Mouse (Mus musculus) liver, embryonic 13.5 days (tissue): Measurements from ENCODE around the gene Tfap2a. TPM values are rescaled to one million over a fixed set of nuclear protein-coding genes. Genes with fewer than 3 reads are reported as not detected.

Experiments used
- ATAC-seq: fragments of 200-750 bp; cut with Nextera tagmentation; 2 replicates; pipeline ENCODE4 v1.8.0; 2017; ENCODE audit warnings: low read depth, mild to moderate bottlenecking, moderate number of reproducible peaks, moderate library complexity
- DNase-seq: peaks from one replicate; pipeline ENCODE4 v3.0.0; 2022
- H3K27ac ChIP-seq: fragments of 300-500 bp; sonication (generic); 2 replicates; pipeline ENCODE4 v1.5.1; 2015; ENCODE audit warnings: moderate library complexity, mild to moderate bottlenecking, inconsistent platforms
- H3K27me3 ChIP-seq: fragments of 300-500 bp; sonication (generic); 2 replicates; pipeline ENCODE4 v1.6.1; 2015; ENCODE audit warnings: mild to moderate bottlenecking, inconsistent platforms
- H3K36me3 ChIP-seq: fragments of 300-500 bp; sonication (generic); 2 replicates; pipeline ENCODE4 v1.6.1; 2015; ENCODE audit warnings: mild to moderate bottlenecking, inconsistent platforms
- H3K4me1 ChIP-seq: fragments of 300-500 bp; sonication (generic); replicated peaks from 2 replicates; pipeline ENCODE4 v1.6.1; 2015; ENCODE audit warnings: inconsistent platforms
- H3K4me2 ChIP-seq: fragments of 300-500 bp; sonication (generic); 2 replicates; pipeline ENCODE4 v1.6.1; 2015; ENCODE audit warnings: inconsistent platforms, mild to moderate bottlenecking, moderate library complexity
- H3K4me3 ChIP-seq: fragments of 300-500 bp; sonication (generic); replicated peaks from 2 replicates; pipeline ENCODE4 v1.5.1; 2015; ENCODE audit warnings: mild to moderate bottlenecking, inconsistent platforms
- H3K9ac ChIP-seq: fragments of 300-500 bp; sonication (generic); 2 replicates; pipeline ENCODE4 v1.6.1; 2015; ENCODE audit warnings: mild to moderate bottlenecking, inconsistent platforms
- H3K9me3 ChIP-seq: fragments of 300-500 bp; sonication (generic); replicated peaks from 2 replicates; pipeline ENCODE4 v1.6.1; 2016; ENCODE audit warnings: inconsistent platforms
- WGBS: fragments of 180-500 bp; shearing (Covaris S2); methylation state at CpG from one replicate; pipeline ENCODE4 v1.1.7; 2015; ENCODE audit not compliant: insufficient replicate concordance; 5-methylcytosine and 5-hydroxymethylcytosine counted together
- polyA plus RNA-seq: library from polyadenylated mRNA; unstranded; fragments of >200 nt; fragmentation: Nextera tagmentation; extraction: Ambion mirVana; gene quantifications from 2 replicates; pipeline ENCODE4 v1.2.1, GENCODE M21; 2015

The Tfap2a gene
- polyA plus RNA-seq, 1 experiment from 2014 or later: not detected

DNA sequence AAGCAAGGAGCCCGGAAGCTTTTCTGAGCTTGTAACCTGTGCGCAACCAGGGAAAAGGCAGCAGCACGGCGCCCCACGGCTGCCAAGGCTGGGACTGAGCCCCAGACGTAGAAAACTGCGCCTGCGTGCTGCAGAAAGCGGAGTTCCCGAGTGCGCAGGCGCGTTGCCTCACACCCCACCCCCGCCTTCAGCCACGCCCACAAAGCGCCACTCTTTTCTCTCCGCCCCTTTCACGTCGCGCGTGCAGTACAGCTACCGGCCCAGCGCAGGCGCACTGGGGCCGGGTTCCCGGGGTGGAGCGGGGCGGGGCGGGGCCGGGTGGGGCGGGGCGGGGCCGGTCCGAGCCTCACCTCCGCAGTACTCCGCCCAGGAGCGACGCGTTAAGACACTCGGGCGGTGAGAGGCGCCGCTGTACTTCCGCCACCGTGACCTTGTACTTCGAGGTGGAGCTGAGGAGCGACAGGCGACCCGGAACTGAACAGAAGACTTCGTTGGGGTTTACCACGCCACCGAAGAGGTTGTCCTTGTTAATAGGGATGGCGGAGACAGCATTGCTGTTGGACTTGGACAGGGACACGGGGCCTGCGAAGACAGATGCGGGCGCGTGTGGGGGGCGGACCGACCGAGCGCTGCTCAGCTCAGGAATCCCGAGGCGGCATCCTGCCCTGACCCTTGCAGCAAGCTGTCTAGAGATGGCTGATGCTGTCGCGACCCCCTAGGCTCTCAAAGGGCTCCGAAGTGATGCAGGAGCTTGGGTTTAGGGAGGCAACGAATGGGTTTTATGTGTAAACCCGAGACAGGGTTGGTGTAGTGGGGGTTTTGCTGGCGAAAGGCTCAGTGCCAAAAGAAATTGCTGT is 15.2 kb downstream of the Tfap2a start:
- no peak overlapping the region for H3K27ac ChIP-seq
- no peaks in the 10 kb centered on the region for H3K36me3 ChIP-seq
- DNase-seq (peak; percentile 79), ATAC-seq (peak; percentile 97)
- no peak overlapping the region for H3K9ac ChIP-seq
- H3K4me3 ChIP-seq: peak overlapping the region; percentile 54
- H3K27me3 ChIP-seq: peaks cover 90% of the 10 kb centered on the region
- H3K4me1 ChIP-seq: peaks cover 14% of the 10 kb centered on the region
- WGBS: 1% methylated on average over 68 of the region's 70 CpGs
- peak overlapping the region; percentile 73 for H3K4me2 ChIP-seq
- no peaks in the 10 kb centered on the region for H3K9me3 ChIP-seq

- ATAC-seq (no peak), DNase-seq (no peak)
- WGBS: 16% methylated on average over 9 of the region's 9 CpGs
Observed at GRCm38 (mm10) chr13:40719741-40720082, 18.5 kb downstream of the Tfap2a start.

DNA sequence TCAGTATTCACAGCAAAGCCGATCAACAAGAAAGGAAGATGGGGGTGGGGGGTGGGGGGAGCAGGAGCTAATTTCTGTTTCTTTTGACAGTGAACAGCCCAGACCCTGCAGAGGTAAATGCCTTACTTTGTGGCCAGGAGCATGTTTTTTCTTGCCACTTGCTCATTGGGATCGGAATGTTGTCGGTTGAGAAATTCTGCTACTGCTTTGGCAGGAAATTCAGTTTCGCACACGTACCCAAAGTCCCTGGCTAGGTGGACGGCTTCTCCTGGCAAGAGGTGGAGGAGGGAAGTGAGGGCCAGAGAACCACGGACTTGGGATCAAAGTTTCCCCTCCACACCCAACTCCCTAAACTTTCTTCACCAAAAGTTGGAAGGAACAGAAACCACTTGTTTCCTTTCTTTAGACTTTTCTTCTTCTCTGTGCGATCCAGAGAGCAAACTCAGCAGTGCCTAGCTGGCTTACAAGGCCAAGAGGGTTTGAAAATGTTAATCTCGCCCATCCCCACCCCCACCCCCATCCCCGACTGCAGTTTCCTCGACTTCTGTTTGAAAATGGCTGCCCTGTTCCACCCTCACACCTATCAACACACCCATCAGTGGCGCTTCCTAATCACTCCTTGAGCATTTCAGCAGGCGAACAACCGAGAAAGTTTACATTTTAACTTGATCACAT is 19.0 kb downstream of the Tfap2a start:
- no peak for ATAC-seq
- 28% methylated on average over 14 of the region's 14 CpGs for WGBS
- H3K4me3 ChIP-seq: no peak overlapping the region
- H3K4me1 ChIP-seq: peaks cover 14% of the 10 kb centered on the region
- DNase-seq: no peak
- no peaks in the 10 kb centered on the region for H3K9me3 ChIP-seq
- H3K4me2 ChIP-seq: no peak overlapping the region
- H3K36me3 ChIP-seq: no peaks in the 10 kb centered on the region
- H3K27ac ChIP-seq: no peak overlapping the region
- peaks cover 90% of the 10 kb centered on the region for H3K27me3 ChIP-seq
- no peak overlapping the region for H3K9ac ChIP-seq

More at GRCm38 (mm10) chr13:40719741-40720082, 18.5 kb downstream of the Tfap2a start:
- Histone ChIP-seq H3K27ac (no peak overlapping the region), H3K4me1 (peaks cover 14% of the 10 kb centered on the region), H3K4me2 (no peak overlapping the region), H3K36me3 (no peaks in the 10 kb centered on the region), H3K4me3 (no peak overlapping the region), H3K27me3 (peaks cover 90% of the 10 kb centered on the region), H3K9me3 (no peaks in the 10 kb centered on the region), H3K9ac (no peak overlapping the region)

DNA sequence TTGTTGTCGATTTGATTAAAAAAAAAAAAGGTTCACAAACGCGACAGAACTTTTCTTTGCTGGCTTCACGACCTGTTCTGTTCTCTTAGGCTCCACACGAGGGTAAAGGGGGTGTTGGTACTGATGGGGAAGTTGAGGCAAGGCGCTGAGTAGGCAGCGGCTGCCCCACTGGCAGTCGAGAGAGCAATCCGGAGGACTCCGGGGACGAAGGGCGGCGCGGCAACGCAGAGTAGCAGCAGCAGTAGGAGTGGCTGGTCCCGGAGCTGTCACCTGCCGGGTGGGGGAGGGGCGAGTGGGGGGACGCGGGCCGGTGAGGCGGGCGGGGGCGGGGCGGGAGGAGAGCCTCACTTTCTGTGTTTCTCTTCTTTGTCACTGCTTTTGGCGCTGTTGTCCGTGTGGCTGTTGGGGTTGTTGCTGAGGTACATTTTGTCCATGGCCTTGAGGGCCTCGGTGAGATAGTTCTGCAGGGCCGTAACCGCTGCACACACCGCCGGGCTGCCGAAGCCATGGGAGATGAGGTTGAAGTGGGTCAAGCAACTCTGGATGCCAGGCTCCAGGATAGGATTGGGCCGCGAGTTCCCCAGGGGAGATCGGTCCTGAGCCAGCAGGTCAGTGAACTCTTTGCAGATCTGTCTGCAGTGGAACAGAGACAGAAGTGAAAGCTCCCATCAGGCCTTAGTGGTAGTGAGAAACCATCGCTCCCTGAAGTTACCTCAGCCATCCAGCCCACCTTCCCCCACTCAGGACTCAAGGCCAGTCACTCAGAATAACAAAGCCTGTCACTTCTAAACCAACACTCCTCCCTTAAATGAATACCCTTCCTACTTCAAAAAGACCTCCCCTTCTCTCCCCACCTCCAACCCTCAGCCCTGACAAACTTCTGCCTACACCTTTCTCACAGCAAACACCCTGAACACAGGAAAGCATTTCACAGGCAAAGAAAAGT is 21.1 kb downstream of the Tfap2a start:
- WGBS: 6% methylated on average over 37 of the region's 37 CpGs
- DNase-seq (no peak), ATAC-seq (no peak)
- H3K4me3 ChIP-seq: 0 out of 2 replicates have a peak overlapping the region, but pooled peaks have one; percentile 6
- H3K36me3 ChIP-seq: no peaks in the 10 kb centered on the region
- H3K27me3 ChIP-seq: peaks cover 96% of the 10 kb centered on the region
- no peak overlapping the region for H3K9ac ChIP-seq
- peaks cover under 1% of the 10 kb centered on the region; the same call in 1 of the 2 replicates for H3K4me1 ChIP-seq
- H3K9me3 ChIP-seq: no peaks in the 10 kb centered on the region
- peak overlapping the region; percentile 28; the same call in 1 of the 2 replicates for H3K4me2 ChIP-seq
- H3K27ac ChIP-seq: no peak overlapping the region

DNA sequence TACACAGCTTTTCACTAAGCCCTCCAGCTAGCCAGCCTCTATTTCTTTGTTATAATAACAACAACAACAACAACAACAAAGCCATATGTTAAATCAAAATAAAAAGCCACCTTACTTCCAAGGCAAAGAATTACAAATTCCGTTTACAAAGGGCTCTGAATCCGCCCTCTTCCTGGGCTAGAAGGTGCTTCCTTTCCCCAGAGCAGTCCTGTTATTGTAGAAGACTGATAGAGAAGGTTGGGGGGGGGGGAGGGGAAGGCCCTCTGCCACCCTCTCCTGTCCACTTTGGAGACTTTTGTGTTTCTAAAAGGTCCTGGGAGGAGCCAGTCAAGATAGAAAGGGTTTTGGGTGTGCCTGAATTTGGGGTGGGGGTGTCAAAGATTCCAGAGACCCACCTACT is 23.6 kb downstream of the Tfap2a start:
- Histone ChIP-seq H3K4me3 (no peak overlapping the region), H3K4me2 (no peak overlapping the region), H3K4me1 (no peaks in the 10 kb centered on the region), H3K36me3 (no peaks in the 10 kb centered on the region), H3K27ac (no peak overlapping the region), H3K9me3 (no peaks in the 10 kb centered on the region), H3K9ac (no peak overlapping the region), H3K27me3 (peaks cover 96% of the 10 kb centered on the region)
- DNase-seq (no peak), ATAC-seq (no peak)
- 3% methylated on average over 2 of the region's 2 CpGs for WGBS

- Histone ChIP-seq H3K4me3 (no peak overlapping the region), H3K27me3 (peaks cover 96% of the 10 kb centered on the region), H3K27ac (no peak overlapping the region), H3K9ac (no peak overlapping the region), H3K4me1 (no peaks in the 10 kb centered on the region), H3K36me3 (no peaks in the 10 kb centered on the region), H3K4me2 (no peak overlapping the region), H3K9me3 (no peaks in the 10 kb centered on the region)
- 9% methylated on average over 5 of the region's 5 CpGs for WGBS
- ATAC-seq: no peak
- DNase-seq: no peak
Observed at GRCm38 (mm10) chr13:40713681-40714080, 24.5 kb downstream of the Tfap2a start.

DNA sequence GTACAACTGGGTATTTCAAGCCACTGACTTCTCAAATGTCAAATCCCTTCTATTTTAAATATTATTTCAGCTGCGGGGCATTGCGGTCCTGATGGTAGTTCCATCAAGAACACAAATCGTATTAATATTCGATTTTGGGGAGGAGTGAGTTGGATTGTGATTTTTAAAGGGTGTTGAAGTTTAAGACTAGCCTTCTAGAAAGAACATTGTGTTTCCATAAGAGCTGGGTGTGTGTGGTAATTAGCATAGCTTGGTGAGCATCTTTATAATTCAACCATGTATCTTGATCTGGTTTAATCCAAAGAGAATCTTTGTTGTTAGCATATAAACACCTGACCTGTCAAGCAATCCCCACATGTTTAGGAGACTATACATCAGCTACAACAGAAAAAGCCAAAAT is 24.9 kb downstream of the Tfap2a start:
- Histone ChIP-seq H3K4me2 (no peak overlapping the region), H3K36me3 (no peaks in the 10 kb centered on the region), H3K9me3 (no peaks in the 10 kb centered on the region), H3K27ac (no peak overlapping the region), H3K4me3 (no peak overlapping the region), H3K27me3 (peaks cover 96% of the 10 kb centered on the region), H3K4me1 (no peaks in the 10 kb centered on the region), H3K9ac (no peak overlapping the region)
- no peak for ATAC-seq
- DNase-seq: no peak
- 6% methylated on average over 4 of the region's 4 CpGs for WGBS

DNA sequence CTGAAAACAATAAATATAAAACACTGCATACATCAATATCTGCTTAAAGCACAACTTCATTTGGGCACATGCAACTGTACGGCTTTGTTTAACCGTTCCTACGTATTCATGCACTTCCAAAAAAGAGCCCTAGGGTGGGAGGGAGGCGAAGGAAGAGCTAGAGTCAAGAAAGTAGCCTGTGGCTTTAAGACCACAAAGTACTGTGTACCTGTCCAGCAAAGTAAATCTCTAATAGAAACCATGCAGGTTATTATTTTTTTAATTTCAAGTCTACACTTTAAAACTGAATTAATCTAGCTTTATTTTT is 25.7 kb downstream of the Tfap2a start:
- no peaks in the 10 kb centered on the region for H3K36me3 ChIP-seq
- H3K4me1 ChIP-seq: no peaks in the 10 kb centered on the region
- no peak overlapping the region for H3K27ac ChIP-seq
- H3K4me3 ChIP-seq: no peak overlapping the region
- no peak overlapping the region for H3K4me2 ChIP-seq
- WGBS: 6% methylated on average over 4 of the region's 4 CpGs
- H3K9me3 ChIP-seq: no peaks in the 10 kb centered on the region
- DNase-seq: no peak
- H3K9ac ChIP-seq: no peak overlapping the region
- peaks cover 96% of the 10 kb centered on the region for H3K27me3 ChIP-seq
- no peak for ATAC-seq

DNA sequence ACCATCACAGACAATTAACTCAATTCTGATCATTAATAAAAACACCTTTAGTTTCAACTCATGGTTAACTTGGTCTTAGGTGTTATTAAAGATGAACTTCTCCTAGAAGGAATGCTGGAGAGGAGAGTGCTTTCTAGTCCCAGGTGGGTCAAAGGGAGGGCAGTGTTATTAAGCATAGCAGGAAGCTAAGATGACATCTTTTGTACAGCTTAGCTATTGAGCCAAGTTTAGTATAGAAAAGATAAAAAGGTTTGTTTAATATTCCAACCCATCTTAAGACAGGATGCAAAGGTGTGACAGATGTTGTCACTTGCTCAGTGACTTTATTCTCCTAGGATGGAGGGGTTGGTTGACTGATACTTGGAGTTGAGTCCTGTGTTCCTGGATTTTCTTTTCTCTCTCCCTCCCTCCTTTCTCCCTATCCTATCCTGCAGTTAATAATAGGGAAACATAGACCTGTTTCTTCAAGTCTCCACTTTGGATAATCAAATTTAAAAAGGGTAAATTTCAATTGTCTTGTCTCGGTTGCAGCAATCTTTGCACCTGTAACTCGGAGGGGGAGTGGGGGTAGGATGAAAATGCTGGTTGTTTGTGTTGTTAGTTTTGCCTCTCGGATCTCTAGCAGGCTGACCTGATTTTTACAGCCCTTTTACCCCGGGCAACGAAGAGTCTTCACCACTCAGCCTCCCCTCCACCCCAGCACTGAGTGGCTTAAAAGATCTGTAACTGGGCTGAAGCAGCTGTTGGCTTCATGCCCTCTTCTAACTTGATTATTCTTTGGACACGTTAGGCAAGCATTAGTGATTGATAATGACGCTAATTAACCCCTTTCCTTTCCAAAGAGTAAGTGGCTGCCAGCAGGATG is 26.3 kb downstream of the Tfap2a start:
- H3K4me2 ChIP-seq: no peak overlapping the region
- ATAC-seq (no peak), DNase-seq (no peak)
- H3K9me3 ChIP-seq: no peaks in the 10 kb centered on the region
- no peak overlapping the region for H3K4me3 ChIP-seq
- no peak overlapping the region for H3K9ac ChIP-seq
- H3K27me3 ChIP-seq: peaks cover 96% of the 10 kb centered on the region
- H3K4me1 ChIP-seq: no peaks in the 10 kb centered on the region
- H3K27ac ChIP-seq: no peak overlapping the region
- WGBS: 1% methylated on average over 7 of the region's 7 CpGs
- H3K36me3 ChIP-seq: no peaks in the 10 kb centered on the region

GRCm38 (mm10) chr13:40710062-40710342 is 28.2 kb downstream of the Tfap2a start:
- H3K9ac ChIP-seq: no peak overlapping the region
- WGBS: under 1% methylated on average over 11 of the region's 11 CpGs
- no peaks in the 10 kb centered on the region for H3K4me1 ChIP-seq
- H3K27me3 ChIP-seq: peaks cover 99% of the 10 kb centered on the region
- H3K4me3 ChIP-seq: no peak overlapping the region
- H3K4me2 ChIP-seq: no peak overlapping the region
- no peak overlapping the region for H3K27ac ChIP-seq
- H3K36me3 ChIP-seq: no peaks in the 10 kb centered on the region
- H3K9me3 ChIP-seq: no peaks in the 10 kb centered on the region
- DNase-seq (no peak), ATAC-seq (no peak)
